Mouse (Mus musculus): Measurements from ENCODE around the gene Gfra4.
"Not testable (repeated sequence)": the region's sequence is repeated elsewhere in the genome, so short reads cannot be mapped to it uniquely, and the experiment has no call there.

Gfra4 gene

DNA sequence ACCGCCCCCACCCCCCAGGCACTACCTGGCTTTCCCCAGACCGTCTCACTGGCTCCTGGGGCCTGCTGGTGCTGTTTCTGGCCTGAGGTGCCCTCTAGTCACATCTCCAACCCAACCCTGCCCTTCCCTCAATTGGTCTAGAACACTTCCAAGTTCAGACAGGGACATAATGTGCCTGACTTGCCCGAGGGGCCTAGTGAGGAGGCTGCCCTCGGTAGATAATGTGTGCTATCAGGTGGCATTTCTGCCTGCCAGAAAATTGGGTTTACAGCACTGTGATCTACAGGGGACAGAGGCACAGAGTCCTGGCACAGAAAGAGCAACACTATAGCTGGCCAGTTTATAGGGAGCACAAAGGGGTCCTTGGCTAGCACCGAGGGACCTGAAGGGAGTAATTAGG lies 9.2 kb upstream of the Gfra4 start:
- DNase-seq (ENCODE audit: low read depth, low spot score) = no peak

DNA sequence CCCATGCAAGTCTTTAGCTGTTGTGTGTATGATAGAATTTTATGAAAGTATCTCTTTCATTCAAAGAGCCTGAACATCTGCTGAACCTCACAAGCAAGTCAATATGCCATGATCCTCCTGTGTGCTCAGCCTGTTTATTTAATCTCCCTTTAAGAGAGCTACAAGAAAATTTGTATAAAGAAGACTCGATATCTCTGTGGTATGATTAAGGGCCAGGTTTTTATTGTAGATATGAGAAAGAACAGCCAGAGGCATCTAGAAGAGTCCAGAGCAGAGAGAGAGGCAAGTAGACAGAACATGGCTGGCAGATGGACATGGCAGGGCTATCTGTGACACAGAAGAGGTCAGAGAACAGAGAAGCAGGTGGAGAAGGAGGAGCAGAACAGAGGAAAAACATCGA lies 3.1 kb upstream of the Gfra4 start:
- DNase-seq (ENCODE audit: low read depth, low spot score) = no peak

DNA sequence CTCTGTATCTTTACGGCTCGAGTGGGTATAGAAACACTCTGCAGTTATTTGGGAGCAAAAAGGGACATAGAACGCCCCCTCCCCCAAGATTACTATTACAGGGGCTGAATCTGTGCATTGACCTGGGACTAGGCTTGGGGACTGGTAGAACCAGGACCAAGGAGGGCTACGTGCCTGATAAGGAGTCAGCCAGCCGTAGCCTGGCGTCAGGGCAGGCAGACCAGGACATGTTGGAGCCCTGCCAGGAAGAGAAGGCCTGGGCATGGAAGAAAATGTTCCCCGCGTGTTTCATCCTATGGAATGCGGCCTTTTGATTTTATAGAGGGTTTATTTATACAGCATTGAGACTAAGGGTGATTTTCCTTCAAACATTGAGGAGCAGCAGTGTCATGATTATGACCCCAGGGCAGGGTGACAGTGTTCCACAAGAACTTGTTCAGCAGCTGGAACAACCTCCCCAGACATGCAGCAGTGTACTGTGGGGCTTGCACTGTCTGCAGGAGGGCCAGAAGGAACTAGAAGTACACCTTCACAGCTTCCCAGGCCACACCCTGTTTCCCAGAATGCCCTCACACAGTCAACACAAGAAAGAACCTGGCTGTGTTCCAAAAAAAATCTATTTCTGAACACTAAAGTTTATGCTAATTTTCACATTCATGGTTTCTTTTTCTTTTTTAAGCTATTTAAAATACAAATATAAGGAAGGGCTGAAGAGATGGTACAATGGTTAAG lies 2.3 kb upstream of the Gfra4 start:
- DNase-seq (ENCODE audit: low read depth, low spot score) = peak; percentile 40

DNA sequence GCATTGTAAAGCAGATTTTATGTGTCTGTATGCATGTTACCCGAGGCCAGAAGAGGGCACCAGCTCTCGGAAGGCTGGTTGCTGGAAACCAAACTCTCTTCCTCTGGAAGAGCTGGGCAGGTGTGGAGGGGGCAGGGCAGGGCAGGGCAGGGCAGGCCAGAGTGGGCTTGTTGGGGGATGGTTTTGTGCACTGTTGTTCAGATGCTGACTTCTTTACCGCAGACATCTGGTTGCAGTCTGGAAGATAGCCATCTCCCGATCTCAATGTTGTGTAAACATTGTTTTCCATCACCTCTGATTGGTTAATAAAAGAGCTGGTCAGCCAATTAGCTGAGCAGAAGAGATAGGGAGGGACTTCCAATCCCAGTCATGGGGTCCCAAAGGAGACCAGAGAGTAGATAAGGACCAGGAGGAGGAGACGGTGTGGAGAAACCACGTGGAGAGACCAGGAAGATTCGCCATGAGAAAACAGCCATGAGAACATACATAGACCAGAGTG lies 1.5 kb upstream of the Gfra4 start:
- no peak for DNase-seq (ENCODE audit: low read depth, low spot score)

DNA sequence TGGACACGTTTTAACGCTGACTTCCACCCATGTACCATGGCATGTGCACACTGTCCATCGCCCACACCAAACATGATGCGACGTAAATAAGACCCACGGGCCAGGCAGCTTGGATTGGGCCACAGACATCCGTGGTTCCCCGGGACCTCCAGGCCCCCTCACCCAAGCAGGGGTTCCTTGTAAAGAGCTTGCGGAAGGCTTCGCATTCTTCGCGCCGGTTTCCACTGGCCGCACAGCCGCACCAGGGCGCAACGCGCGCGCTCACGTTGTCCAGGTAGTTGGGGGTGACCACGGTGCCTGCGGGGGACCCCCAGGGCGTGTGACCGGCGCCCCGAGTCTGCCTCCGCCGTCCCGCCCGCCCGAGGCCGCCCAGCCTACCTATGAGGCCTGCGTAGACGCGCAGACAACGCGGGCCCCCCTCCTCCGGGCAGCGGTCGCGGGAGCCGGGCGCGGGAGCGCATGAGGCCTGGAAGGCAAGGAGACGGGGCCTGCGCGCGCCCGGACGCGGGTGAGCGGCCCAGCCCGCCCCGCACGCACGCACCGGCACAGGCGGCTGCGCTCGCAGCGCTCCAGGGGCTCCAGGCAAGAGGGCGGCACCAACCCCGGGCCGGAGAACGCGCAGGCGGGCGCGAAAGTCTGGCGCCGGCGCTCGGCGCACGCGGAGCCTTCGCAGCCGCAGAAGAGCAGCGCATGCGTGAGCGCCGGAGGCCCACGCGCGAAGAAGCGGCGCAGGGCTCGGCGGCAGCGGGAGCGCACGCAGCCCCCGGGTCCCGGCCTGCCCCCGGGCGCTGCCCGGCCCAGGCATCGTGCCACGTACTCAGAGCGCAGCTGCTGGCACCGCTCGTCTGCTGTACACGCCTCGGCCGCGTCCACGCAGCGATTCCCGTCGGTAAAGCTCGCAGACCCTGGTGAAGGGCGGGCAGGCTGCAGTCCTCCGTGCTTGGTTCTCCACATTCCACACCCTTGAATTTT lies 1.7 kb downstream of the Gfra4 start:
- DNase-seq (ENCODE audit: low read depth, low spot score) = no peak

DNA sequence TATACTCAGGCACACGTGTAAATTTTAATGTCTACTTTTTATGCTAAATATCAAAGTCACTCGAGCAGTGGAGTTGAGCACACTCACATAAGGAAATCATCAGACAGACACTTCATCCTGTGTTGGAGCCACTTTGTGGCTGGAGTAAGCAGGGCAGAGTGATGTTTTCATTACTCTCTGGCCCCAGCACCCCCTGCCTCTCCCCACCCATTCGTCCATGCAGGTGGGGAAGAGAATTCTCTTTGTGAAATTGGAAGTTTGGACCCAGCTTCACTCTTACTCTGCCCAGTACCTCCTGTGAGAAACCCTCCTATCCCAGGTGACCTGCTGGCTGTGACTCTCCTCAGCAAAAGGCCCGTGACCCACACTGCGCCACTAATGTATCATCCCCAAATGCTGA lies 4.2 kb downstream of the Gfra4 start:
- no peak for DNase-seq (ENCODE audit: low read depth, low spot score)

DNA sequence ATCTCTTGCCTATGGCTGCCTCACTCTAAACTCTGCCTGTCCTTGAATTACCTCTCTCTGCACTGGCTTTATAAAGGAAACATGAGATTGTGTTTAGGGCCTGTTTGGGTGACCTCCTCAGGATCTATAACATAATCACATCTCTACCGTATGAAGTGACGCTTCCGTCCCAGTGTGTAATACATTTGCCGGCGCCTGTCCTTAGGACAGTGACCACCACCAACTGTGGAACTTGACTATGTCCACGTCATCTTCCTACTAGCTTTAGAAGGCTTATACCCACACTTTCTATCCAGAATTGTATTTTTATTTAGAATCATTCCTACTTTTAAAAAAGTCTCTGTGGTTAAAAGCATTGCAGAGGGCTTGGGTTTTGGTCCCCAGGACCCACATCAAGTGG lies 4.7 kb downstream of the Gfra4 start:
- DNase-seq (ENCODE audit: low read depth, low spot score) = no peak

DNA sequence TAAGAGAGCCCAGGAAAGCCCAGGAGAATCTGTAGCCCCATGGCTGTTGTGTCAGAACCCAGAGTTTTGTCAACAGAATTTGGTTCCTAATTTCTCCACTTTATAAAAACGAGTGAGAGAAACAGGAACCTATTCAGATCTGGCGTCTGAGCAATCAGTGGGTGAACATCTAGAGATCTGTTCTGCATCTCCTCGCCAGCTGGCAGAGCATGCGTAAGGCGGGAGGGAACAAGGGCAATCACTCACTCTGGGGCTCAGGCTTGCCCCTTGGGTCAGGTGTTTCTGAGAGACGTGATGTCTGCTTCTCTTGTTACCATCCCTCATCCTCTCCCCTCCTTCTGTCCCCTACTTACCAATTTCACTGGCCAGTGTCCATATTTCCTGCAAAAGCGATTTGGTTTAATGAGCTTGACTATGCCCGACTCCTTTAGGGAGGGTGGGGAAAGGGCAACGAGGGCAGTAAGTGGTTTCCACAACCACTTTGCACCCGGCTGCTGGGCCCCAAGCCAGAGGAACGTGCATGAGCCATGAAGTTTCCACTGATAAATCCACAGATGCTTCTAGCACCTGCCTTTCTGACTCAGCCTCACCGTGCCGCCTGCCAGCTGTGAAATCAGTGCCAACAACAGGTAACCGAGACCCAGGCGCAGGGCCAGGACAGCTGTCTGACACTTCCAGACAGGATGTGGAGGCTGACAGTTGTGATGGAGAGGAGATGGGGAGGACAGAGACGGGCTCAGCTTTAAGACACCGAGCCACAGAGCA lies 5.5 kb downstream of the Gfra4 start:
- DNase-seq (ENCODE audit: low read depth, low spot score) = peak; percentile 67

DNA sequence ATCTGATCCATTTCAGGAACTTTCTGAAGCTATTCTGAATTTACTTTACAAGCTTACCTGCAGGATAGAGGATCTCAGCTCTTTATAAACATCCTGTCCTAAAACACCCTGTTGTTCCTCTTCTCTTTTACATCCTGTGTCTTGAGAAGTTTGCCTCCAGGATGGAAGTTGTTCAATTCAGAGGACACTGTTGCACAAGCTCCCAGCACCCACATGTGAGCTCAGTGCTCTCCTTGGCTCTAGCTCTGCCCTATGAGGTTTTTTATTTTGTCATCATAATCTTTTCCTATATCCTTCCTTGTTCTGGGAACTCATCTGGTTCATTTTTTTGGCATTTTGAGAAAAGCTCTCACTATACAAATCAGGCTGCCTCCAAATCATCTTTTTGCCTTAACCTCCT lies 6.1 kb downstream of the Gfra4 start:
- peak; percentile 20 for DNase-seq (ENCODE audit: low read depth, low spot score)

DNA sequence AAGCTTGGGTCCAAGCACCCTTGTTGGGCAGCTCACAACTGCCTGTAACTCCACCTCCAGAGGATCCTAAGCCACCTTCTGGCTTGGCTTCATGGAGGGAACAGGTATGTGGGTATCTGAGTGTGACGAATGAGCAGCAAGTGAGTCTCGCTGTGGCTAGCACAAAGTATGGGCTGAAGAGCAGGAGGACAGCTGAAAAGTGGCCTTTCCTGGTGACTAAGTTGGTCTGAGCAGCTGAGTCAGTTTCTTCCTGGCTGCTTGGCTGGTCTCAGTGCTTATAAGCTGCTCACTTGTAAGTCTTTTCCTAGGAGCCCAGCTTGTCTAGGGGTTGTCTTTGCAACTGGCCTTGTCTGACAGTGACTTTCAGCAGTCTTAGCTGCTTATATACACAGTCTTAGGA lies 6.5 kb downstream of the Gfra4 start:
- peak; percentile 56 for DNase-seq (ENCODE audit: low read depth, low spot score)

DNA sequence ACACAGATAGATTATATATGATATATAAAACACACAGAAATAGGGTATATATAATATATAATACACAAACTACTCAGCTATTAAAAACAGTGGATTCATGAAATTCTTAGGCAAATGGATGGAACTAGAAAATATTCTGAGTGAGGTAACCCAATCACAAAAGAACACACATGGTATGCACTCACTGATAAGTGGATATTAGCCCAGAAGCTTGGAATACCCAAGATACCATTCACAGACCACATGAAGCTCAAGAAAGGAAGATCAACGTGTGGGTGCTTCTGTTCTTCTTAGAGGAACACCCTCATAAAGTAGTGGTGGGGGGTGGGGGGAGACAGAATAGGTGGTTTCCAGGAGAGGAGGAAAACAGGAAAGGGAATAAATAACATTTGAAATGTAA lies 11.5 kb downstream of the Gfra4 start:
- DNase-seq (ENCODE audit: low read depth, low spot score) = not testable (repeated sequence)

DNA sequence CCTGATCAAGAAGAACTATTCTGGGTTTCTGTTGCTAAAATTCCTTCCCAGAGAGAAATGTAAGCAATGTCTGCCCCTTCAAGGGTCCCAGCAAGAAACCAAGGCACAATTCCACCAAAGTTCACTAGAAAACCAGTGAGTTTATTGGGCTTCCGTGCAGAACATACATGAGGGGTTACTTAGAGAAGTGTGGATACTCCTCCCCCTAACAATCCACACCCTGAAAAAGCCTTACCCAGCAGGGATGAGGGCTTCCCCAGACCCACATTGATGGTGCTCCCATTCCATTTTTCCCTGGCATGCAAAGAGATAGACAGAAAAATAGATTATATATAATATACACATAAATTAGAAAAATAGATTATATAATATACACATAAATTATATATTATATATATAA lies 11.9 kb downstream of the Gfra4 start:
- no peak for DNase-seq (ENCODE audit: low read depth, low spot score)

DNA sequence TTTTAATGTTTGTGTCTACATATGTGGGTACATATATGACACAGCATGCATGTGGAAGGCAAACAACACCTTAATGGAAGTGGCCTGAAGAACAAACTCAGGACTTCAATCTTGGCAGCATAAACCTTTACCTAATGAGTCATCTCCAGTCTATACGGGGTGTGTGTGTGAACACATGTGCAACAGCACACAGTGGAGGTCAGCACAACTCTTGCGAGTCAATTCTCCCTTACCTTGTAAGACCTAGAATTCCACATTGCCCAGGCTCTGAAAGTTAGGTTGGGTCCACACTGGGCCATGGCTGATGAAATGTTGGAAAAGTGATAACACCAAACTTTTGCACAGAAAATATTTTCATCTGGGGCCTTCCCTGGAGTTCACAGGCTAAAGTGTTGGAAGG lies 12.3 kb downstream of the Gfra4 start:
- DNase-seq (ENCODE audit: low read depth, low spot score) = peak; percentile 62

DNA sequence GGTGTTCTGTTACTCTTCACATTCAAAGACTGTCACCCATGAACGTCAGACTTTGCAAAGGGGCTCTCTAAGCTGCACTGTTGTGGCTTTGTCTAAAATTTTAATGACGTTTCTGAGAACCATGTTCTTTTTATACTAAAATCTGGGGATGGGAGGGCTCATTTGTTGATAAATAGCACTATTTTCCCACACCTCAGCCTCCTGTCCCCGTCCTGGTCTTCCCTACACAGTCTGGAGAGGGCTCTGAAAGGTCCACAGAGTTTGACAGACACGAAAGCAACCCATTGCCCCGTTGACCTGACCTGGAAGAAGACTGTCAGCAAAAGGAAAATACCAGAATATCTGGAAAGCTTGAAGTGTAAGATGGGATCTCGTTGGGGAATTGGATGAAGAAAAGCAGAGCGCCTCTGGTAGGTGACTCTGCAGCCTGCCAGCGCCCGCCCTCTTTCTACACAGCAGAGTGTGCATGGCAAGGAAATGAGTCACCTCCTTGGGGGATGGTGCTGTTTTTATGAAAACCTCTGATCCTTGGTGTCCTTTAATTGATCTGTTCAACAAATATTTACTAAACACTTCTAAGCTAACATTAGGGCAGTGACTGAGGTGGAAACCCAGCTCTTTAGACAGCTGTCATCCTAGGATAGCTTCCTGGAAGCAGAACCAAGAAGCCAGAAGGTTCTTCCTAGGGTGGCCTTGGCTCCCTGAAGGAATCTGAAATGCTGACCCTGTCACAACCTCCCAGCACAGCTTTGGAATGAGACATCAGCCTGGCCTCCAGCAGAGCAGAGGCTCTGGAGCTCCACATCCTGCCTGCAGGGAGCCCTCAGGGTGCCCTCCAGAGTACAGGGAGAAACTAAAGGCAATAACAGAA lies 13.6 kb downstream of the Gfra4 start:
- peak; percentile 97 for DNase-seq (ENCODE audit: low read depth, low spot score)

DNA sequence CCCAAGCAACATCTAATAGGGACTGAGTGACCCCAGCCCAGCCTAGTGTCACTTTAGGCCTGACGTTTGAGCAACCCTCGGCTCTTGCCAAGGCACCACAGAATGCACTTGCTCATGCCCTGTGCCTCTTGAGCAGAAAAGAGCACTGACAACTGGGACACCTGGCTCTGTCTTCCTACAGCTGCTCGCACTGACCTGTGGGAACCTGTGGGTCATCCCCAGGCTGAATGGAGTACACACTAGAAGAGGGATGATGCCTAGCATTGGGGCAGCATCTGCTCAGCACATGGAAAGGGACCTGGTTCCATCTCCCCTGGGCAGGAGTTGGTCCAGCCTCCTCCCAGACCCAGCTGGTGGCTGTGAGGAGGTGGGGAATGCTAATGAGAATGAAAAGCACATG lies 15.9 kb downstream of the Gfra4 start:
- DNase-seq (ENCODE audit: low read depth, low spot score) = no peak

DNA sequence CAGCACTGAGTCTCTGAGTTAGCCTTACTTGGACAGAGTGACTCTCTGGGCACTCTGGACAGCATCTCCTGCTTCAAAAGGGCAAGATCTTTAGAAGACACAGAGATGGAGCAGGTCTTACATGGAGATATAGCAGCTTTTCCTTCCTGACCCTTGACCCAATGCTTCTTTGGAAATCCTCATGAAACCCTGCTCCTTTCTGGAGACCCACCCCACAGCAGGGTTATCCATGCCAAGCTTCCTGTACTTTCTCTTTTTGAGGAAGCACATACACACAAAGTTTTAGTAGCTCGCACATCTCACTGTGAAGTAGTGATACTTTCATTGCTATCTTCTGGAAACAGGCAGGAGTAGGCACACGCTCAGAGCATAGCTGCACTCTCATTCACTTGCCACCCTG lies 17.7 kb downstream of the Gfra4 start:
- no peak for DNase-seq (ENCODE audit: low read depth, low spot score)

DNA sequence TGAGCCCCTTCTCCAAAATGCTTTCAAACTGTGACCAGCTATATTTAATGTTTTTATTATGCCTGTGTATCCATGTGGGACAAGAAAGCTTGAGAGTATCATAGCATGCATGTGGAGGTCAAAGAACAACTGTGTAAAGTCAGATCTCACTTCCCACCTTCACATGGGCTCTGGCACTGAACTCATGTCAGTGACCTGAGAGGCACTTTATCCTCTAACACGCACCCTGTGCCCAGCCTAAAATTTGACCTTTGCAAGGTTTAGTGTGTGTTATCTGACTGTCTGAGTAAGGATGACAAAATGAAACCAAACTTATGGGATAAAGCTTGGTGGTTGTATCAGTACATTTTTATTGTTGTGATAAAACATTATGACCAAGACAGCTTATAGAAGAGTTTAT lies 32.3 kb downstream of the Gfra4 start:
- DNase-seq (ENCODE audit: low read depth, low spot score) = no peak

DNA sequence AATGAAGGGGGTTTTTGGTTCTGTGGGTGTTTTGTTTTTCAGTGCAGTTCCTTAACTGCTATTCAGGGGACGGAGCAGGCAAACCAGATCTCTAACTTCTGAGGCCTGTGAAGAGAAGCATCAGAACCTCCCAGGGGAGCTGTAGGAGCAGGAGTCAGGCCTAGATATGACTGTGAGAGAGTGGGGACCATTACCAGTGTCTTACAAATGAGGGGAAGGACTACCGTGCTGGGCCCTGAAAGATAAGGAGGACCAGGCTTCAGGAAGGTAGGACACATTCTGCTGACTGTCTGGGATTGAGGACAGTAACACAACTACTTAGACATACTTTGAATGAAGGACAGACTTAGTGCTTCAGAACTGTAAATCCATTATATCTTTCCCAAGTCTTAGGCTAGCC lies 33.8 kb downstream of the Gfra4 start:
- DNase-seq (ENCODE audit: low read depth, low spot score) = no peak

DNA sequence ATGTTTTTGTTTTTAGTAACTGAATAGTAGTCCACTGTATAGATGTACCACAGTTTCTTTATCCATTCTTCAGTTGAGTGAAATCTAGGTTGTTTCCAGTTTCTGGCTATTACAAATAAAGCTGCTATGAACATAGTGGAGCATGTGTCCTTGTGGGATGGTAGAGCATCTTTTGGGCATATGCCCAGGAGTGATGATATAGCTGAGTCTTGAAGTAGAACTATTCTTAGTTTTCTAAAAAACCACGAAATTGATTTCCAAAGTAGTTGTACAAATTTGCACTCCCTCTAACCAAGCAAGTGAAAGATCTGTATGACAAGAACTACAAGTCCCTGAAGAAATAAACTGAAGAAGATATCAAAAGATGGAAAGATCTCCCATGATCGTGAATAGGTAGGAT lies 50.1 kb downstream of the Gfra4 start:
- DNase-seq (ENCODE audit: low read depth, low spot score) = no peak

Data from 3T3-L1 (cell line).